Mouse (Mus musculus) left cerebral cortex, postnatal 25 days (tissue): ENCODE measurements around the gene Bpifa6. TPM values are rescaled to one million over a fixed set of nuclear protein-coding genes. Genes with fewer than 3 reads are reported as not detected.
"Not testable (repeated sequence)": the region's sequence is repeated elsewhere in the genome, so short reads cannot be mapped to it uniquely, and the experiment has no call there.

Experiments used
- DNase-seq, 2 experiments: peaks; one replicate each; pipeline ENCODE4 v3.0.0; 2022; ENCODE audit warnings: low spot score in 2 of 2, mixed read lengths in 1 of 2
- intact Hi-C: fragments of 180-260 bp; cut with DNase I; formaldehyde crosslinking; loops from one replicate; pipeline ENCODE4 v1.15.1; 2025
- total RNA-seq, 2 experiments: library from RNA; stranded (reverse); gene quantifications; 2 replicates each; pipeline ENCODE4 v1.2.3; 2021

Bpifa6 gene
- total RNA-seq, 2 experiments from 2014 or later: not detected

GRCm38 (mm10) chr2:154007965-154008364 lies 33.2 kb downstream of the Bpifa6 start, which contains the start of gene Bpifa2:
Gene Bpifa2 (plus strand): TSS chr2:154008265.
- intact Hi-C loops: no loop called here
- no peak for DNase-seq

- intact Hi-C loops: no loop called here
- DNase-seq: no peak
These were observed 43.2 kb downstream of the Bpifa6 start for GRCm38 (mm10) chr2:154017990-154018389.

- intact Hi-C loops, DNase-seq: not testable (repeated sequence)
These were observed 49.9 kb downstream of the Bpifa6 start for GRCm38 (mm10) chr2:154024676-154025075.

GRCm38 (mm10) chr2:154038932-154039331 lies 64.2 kb downstream of the Bpifa6 start:
- intact Hi-C loops: no loop called here
- DNase-seq: peak in 1 of 2 experiments; percentile 3

- intact Hi-C loops: loop anchor here (5.0 kb wide), 1 partner anchor 97 kb away; no protein-coding TSS in a partner anchor
- DNase-seq: no peak
These were observed 70.0 kb downstream of the Bpifa6 start for GRCm38 (mm10) chr2:154044743-154045142.

Other genes with a start within 250 kb of the Bpifa6 start
- 100 to 1,000 TPM in 1 of 2 experiments, 10 to 100 TPM in 1; 92.4 to 101 TPM for gene Mapre1, start 233.7 kb upstream of the Bpifa6 start, total RNA-seq
- gene Efcab8, start 195.0 kb upstream of the Bpifa6 start, total RNA-seq: under 1 TPM; 0.37 to 0.39 TPM
- gene Sun5, start 103.9 kb upstream of the Bpifa6 start, total RNA-seq: not detected
- not detected for gene Bpifb2, start 99.9 kb upstream of the Bpifa6 start, total RNA-seq
- not detected for gene Bpifb6, start 74.6 kb upstream of the Bpifa6 start, total RNA-seq
- gene Bpifb3, start 56.7 kb upstream of the Bpifa6 start, total RNA-seq: not detected
- gene Bpifb4, start 36.7 kb upstream of the Bpifa6 start, total RNA-seq: not detected
- gene Bpifa2, start 33.3 kb downstream of the Bpifa6 start, total RNA-seq: not detected
- gene Bpifa3, start 155.4 kb downstream of the Bpifa6 start, total RNA-seq: not detected
- gene Bpifa1, start 167.9 kb downstream of the Bpifa6 start, total RNA-seq: not detected
- gene Bpifa5, start 187.7 kb downstream of the Bpifa6 start, total RNA-seq: not detected
- gene Bpifb1, start 215.9 kb downstream of the Bpifa6 start, total RNA-seq: under 1 TPM; 0.21 TPM
- gene Bpifb5, start 248.8 kb downstream of the Bpifa6 start, total RNA-seq: not detected